ENCODE assay signal across 8 mouse cellular contexts in the genomic region with DNA sequence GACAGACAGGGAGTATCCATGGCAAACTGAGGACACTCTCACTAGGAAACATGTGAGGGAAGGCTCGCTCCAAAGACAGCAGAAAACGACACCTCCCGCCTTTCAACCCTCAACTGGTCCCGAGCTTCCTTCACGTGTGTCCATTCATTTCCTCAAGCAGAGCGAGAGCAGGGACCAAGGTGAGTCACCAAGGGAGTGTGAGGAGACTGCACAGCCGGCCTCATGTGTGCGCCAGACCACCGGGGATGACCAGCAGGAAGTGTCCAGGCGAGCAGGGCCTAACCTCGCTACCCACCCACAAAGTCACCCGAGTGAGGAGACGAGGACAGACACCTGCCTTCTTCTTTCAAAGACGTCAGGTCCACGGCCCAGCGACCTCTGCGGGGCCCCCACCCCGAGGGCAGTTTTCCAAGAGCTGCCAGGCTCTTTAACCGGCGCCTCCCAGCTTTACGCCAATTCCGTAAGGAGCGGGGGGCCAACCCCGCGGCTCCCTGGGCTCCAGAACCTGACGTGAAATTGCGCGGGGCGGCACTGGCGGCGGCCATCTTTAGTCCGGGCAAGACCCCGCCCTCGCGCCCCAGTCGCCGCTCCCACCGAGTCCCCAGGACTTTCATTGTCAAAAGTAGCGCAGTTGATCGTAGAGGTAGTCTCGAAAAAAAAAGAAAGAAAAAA. TPM values are rescaled to one million over a fixed set of nuclear protein-coding genes. Genes with fewer than 3 reads are reported as not detected.
DNase-seq lines count a peak whose midpoint lies in the region; ATAC-seq and TF ChIP-seq lines count a peak whose summit lies in the region.

No protein-coding gene starts in this region.

- no peaks in the 10 kb centered on the region for H3K27me3 ChIP-seq in forebrain, embryonic 14.5 days (replicated peaks; ENCODE audit: control insufficient read depth, insufficient read depth, low read length)

- H3K4me1 ChIP-seq in forebrain, embryonic 14.5 days (ENCODE audit: control insufficient read depth, insufficient read depth, low read length), result peaks cover 18% of the 10 kb centered on the region
- peaks cover 11% of the 10 kb centered on the region for H3K4me1 ChIP-seq in lung, adult 2 months (ENCODE audit: control insufficient read depth, insufficient read depth, low read length)

- no peaks in the 10 kb centered on the region for H3K9me3 ChIP-seq in forebrain, embryonic 14.5 days (replicated peaks; ENCODE audit: control insufficient read depth, low read length)

- peak; percentile 86 for ATAC-seq in forebrain, embryonic 14.5 days
- ATAC-seq in neutrophil, adult 5-6 weeks (ENCODE audit: extremely low read depth, insufficient number of reproducible peaks, low FRiP score, poor library complexity, severe bottlenecking), result peak; percentile 47

- peak overlapping the region; percentile 98 for H3K4me3 ChIP-seq in forebrain, embryonic 14.5 days (ENCODE audit: low read depth, low read length)
- H3K4me3 ChIP-seq in lung, adult 2 months (replicated peaks; ENCODE audit: extremely low read depth, low read depth, low read length), result peak overlapping the region; percentile 78

- under 1% methylated on average over 41 of the region's 41 CpGs for WGBS in forebrain, embryonic 14.5 days
- under 1% methylated on average over 41 of the region's 41 CpGs for WGBS in lung, adult 2 months

- H3K9ac ChIP-seq in forebrain, embryonic 14.5 days (ENCODE audit: low read length), result peak overlapping the region; percentile 98

- peak overlapping the region; percentile 77 for H3K4me2 ChIP-seq in forebrain, embryonic 14.5 days (ENCODE audit: low read length)

- peak overlapping the region; percentile 99 for H3K27ac ChIP-seq in forebrain, embryonic 14.5 days (ENCODE audit: low read depth, low read length)

- H3K36me3 ChIP-seq in forebrain, embryonic 14.5 days (ENCODE audit: control insufficient read depth, insufficient read depth, low read length), result no peaks in the 10 kb centered on the region

- peak; percentile 77; the same call in 1 of the 2 replicates for TF ChIP-seq POLR2A in lung, adult 2 months (IDR thresholded peaks at IDR 0.05; ENCODE audit: borderline replicate concordance, extremely low read depth, low read depth, low read length)

- peak; percentile 95 for DNase-seq in NIH3T3 (ENCODE audit: low read depth)
- peak; percentile 88 to 94 for DNase-seq in cerebellum, adult 18-20 months
- peak; percentile 94 for DNase-seq in forebrain, embryonic 14.5 days (ENCODE audit: low spot score)
- DNase-seq in heart, postnatal 36 days, result peak; percentile 88 to 95
- DNase-seq in layer of hippocampus, adult 11-12 months (ENCODE audit: low spot score), result peak; percentile 93
- DNase-seq in lung, adult 2 months, result peak; percentile 91
- peak; percentile 89 for DNase-seq in urinary bladder, postnatal 14 days (ENCODE audit: low spot score)

- intact Hi-C loops in heart, postnatal 36 days (cut with DNase I), result loop anchor here (2.0 to 10.0 kb wide), 6 partner anchors 41 to 233 kb away; partner anchors contain the start of genes Eepd1 and Herpud2

- TF ChIP-seq CTCF in lung, adult 2 months (IDR thresholded peaks at IDR 0.05; ENCODE audit: insufficient read depth, low read length), result no peak

RNA-seq across cellular contexts. Expression of gene Sept7, which starts 0.5 kb away (rescaled TPM):
- polyA plus RNA-seq in forebrain, embryonic 14.5 days (2014; fragmentation: Nextera tagmentation; extraction: Ambion mirVana), result 270 and 293 TPM in 2 replicates
- total RNA-seq in heart, postnatal 36 days (2021), result 100 to 1,000 TPM; 112 to 113 TPM
- 10.3 and 21.3 TPM in 2 replicates for polyA plus RNA-seq in lung, adult 2 months (2012; rRNA removed)
- total RNA-seq in neutrophil, adult 5-6 weeks (2017), result 245 and 254 TPM in 2 replicates

Comparison
In these comparisons a context has a peak if more than half of its experiments do, and no peak if none do; other contexts are left out.
1. Peak in every context shown above with its lines: DNase-seq, ATAC-seq, H3K4me3 ChIP-seq and H3K27ac ChIP-seq.